Mouse (Mus musculus): ENCODE measurements around the gene Traf3ip1.

- no peak for TF ChIP-seq POLR2A (IDR thresholded peaks at IDR 0.05; ENCODE audit: low read depth, low read length)
- no peak for TF ChIP-seq CTCF (IDR thresholded peaks at IDR 0.05; ENCODE audit: borderline replicate concordance, insufficient read depth, low read length)
These were observed 28.3 kb upstream of the Traf3ip1 start for GRCm38 (mm10) chr1:91466186-91466585.
